Mouse (Mus musculus): ENCODE results near the gene Slc8a1. TPM values are rescaled to one million over a fixed set of nuclear protein-coding genes. Genes with fewer than 3 reads are reported as not detected.

Gene Slc8a1
- total and polyA plus RNA-seq, 2 experiments, result 0.27 to 3.8 TPM

DNA sequence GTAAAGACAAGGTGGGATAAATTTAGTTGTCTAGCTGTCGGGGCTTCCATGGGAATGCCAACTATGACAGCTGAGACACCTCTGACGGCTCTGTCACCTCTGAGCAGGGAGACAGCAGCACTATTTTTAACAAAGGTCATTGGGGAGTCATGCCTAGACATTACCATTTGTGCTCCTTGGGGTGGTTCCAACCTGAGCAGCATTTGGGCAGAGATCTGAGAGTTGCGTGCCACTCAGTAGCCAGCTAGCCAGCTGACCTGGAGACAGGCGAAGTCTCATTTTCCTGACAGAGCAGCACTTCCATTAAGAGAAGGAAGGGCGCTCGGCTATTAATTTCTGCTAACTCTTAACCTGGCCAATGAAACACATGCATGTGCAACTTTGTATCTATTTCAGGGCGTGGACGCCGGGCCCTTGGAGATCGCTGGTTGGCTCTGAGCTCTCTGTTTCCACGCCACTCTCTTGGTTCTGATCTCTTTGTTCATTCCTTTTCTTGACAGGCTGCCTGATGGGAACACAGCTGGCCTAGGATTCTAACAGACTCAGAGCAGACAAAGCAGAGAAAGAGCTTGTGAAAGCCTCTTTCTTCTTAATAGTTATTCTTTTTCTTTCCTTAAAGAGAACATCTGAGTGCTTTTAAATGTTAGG lies 256.2 kb downstream of the Slc8a1 start:
- TF ChIP-seq CTCF (IDR thresholded peaks at IDR 0.05; ENCODE audit: low read depth, low read length), result no peak
- no peak for TF ChIP-seq POLR2A (IDR thresholded peaks at IDR 0.05; ENCODE audit: extremely low read depth, insufficient read depth, low read length)
- Histone ChIP-seq H3K4me1 (ENCODE audit: control insufficient read depth, insufficient read depth, low read length) (no peaks in the 10 kb centered on the region), H3K9ac (ENCODE audit: low read depth, low read length) (no peak overlapping the region), H3K79me2 (ENCODE audit: control insufficient read depth, insufficient read depth, low read length) (no peaks in the 10 kb centered on the region), H3K36me3 (ENCODE audit: control insufficient read depth, insufficient read depth, low read length) (no peaks in the 10 kb centered on the region), H3K27ac (replicated peaks; ENCODE audit: insufficient read depth, low read depth, low read length) (no peak overlapping the region), H3K27me3 (ENCODE audit: control insufficient read depth, insufficient read depth, low read length) (no peaks in the 10 kb centered on the region), H3K4me3 (ENCODE audit: insufficient read depth, low read depth, low read length) (no peak overlapping the region)
- WGBS, result 85% methylated on average over 11 of the region's 11 CpGs
- DNase-seq (ENCODE audit: extremely low read depth, low read depth, low spot score), result peak; percentile 30

DNA sequence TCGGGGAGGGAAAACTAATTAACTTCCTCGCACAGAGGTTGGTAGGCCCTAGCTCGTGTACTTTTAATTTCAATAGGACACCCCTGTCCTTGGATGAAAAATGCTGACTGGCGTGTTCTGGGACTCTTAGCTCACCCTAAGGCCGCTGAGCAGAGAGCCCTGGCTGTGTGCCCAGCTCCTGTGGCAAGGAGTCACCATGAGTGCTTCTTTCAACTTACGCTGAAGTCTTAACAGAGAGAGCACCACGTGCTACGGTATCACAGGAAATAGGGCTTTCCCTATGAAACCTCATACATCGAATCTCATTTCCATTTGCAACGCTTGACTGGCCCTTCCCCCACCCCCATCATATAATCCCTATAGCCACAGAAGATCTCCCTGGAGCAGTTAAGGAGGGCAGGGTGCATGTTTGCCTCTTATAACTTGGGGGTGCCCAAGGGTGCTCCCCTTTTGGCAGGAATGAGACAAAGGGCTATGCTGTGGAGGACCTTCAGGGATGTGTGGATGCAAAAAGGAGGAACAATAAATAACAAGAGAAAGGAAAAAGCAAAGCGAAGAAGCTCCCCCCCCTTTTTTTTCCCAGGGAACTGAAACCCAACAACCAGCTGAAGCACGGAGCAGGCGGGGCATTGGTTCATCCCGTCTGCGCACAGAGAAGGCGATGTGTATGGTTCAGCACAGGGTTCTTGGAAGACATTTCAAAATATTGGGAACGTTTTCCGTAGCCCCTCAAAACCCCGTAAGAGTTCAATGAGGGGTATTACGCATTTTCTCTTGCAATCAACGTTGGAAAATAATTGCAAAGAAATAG lies 257.6 kb downstream of the Slc8a1 start:
- H3K36me3 ChIP-seq (ENCODE audit: control insufficient read depth, insufficient read depth, low read length), result no peaks in the 10 kb centered on the region
- peak; percentile 17 for DNase-seq (ENCODE audit: extremely low read depth, low read depth, low spot score)
- H3K9ac ChIP-seq (ENCODE audit: low read depth, low read length), result no peak overlapping the region
- H3K27me3 ChIP-seq (ENCODE audit: control insufficient read depth, insufficient read depth, low read length), result no peaks in the 10 kb centered on the region
- no peaks in the 10 kb centered on the region for H3K79me2 ChIP-seq (ENCODE audit: control insufficient read depth, insufficient read depth, low read length)
- WGBS, result 78% methylated on average over 21 of the region's 21 CpGs
- H3K27ac ChIP-seq (replicated peaks; ENCODE audit: insufficient read depth, low read depth, low read length), result no peak overlapping the region
- no peak overlapping the region for H3K4me3 ChIP-seq (ENCODE audit: insufficient read depth, low read depth, low read length)
- no peaks in the 10 kb centered on the region for H3K4me1 ChIP-seq (ENCODE audit: control insufficient read depth, insufficient read depth, low read length)
- TF ChIP-seq CTCF (IDR thresholded peaks at IDR 0.05; ENCODE audit: low read depth, low read length) (no peak), POLR2A (IDR thresholded peaks at IDR 0.05; ENCODE audit: extremely low read depth, insufficient read depth, low read length) (no peak)

DNA sequence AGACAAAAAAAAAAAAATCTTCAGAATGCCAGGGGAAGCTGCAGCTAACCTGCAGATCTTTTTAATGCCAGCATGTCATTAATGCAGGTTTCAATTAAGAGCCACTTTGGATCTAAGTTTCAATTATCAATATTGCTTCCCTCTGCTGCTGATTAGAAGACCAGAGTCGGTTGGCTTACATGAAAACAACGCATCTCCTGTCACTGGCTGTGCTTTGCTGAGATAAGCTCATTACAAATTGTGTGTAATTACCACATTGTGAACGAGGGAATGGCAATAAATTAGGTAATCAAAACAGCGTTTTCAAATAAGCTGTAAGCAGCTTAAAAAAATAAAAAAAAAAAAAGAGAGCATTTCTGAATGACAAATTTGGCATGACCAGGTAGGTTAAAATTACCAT lies 258.4 kb downstream of the Slc8a1 start:
- DNase-seq (ENCODE audit: extremely low read depth, low read depth, low spot score), result no peak
- 71% methylated on average over 4 of the region's 4 CpGs for WGBS
- Histone ChIP-seq H3K79me2 (ENCODE audit: control insufficient read depth, insufficient read depth, low read length) (no peaks in the 10 kb centered on the region), H3K4me3 (ENCODE audit: insufficient read depth, low read depth, low read length) (no peak overlapping the region), H3K4me1 (ENCODE audit: control insufficient read depth, insufficient read depth, low read length) (no peaks in the 10 kb centered on the region), H3K36me3 (ENCODE audit: control insufficient read depth, insufficient read depth, low read length) (no peaks in the 10 kb centered on the region), H3K27ac (replicated peaks; ENCODE audit: insufficient read depth, low read depth, low read length) (no peak overlapping the region), H3K27me3 (ENCODE audit: control insufficient read depth, insufficient read depth, low read length) (no peaks in the 10 kb centered on the region), H3K9ac (ENCODE audit: low read depth, low read length) (no peak overlapping the region)
- TF ChIP-seq POLR2A (IDR thresholded peaks at IDR 0.05; ENCODE audit: extremely low read depth, insufficient read depth, low read length) (no peak), CTCF (IDR thresholded peaks at IDR 0.05; ENCODE audit: low read depth, low read length) (no peak)

DNA sequence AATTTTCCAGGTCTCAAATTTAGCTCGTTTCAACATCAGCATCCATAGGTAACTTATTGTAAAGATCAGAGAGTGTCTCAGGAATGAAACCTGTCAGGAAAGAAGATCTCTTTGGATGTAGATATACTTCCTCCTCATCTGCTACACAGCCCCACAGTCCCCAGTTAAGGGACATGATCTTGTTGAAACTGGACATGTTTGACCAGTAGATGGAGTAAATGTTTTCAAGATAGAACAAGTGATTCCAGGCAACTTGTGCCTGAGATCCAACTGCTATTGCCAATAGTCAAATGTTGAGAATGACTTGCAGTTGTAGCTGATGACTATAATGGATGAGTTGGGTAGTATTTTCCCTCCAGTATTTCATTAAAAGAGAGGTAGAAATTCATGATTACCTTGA lies 260.8 kb downstream of the Slc8a1 start:
- no peaks in the 10 kb centered on the region for H3K4me1 ChIP-seq (ENCODE audit: control insufficient read depth, insufficient read depth, low read length)
- WGBS, result 58% methylated on average over 1 of the region's 1 CpGs
- no peak overlapping the region for H3K9ac ChIP-seq (ENCODE audit: low read depth, low read length)
- no peak overlapping the region for H3K27ac ChIP-seq (replicated peaks; ENCODE audit: insufficient read depth, low read depth, low read length)
- H3K36me3 ChIP-seq (ENCODE audit: control insufficient read depth, insufficient read depth, low read length), result no peaks in the 10 kb centered on the region
- TF ChIP-seq CTCF (IDR thresholded peaks at IDR 0.05; ENCODE audit: low read depth, low read length), result no peak
- TF ChIP-seq POLR2A (IDR thresholded peaks at IDR 0.05; ENCODE audit: extremely low read depth, insufficient read depth, low read length), result no peak
- no peaks in the 10 kb centered on the region for H3K79me2 ChIP-seq (ENCODE audit: control insufficient read depth, insufficient read depth, low read length)
- H3K4me3 ChIP-seq (ENCODE audit: insufficient read depth, low read depth, low read length), result no peak overlapping the region
- DNase-seq (ENCODE audit: extremely low read depth, low read depth, low spot score), result peak; percentile 8
- no peaks in the 10 kb centered on the region for H3K27me3 ChIP-seq (ENCODE audit: control insufficient read depth, insufficient read depth, low read length)

DNA sequence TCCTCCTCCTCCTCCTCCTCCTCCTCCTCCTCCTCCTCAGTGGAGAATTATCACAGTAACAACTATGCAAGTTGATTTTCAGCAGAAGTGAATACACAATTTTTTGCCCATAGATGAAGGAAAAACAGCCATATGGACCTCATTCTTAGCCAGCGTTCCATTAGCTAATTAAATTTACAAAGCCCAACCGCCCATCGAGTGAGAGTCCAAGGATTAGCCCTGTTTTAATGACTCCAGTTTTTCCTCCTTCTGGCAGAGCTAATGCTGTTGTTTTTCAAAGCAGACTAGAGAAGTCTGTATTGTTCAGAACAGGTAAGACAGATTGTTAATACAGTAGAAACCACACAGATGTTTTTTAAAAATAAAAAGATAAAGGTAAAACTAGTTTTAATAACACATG lies 264.8 kb downstream of the Slc8a1 start:
- Histone ChIP-seq H3K36me3 (ENCODE audit: control insufficient read depth, insufficient read depth, low read length) (no peaks in the 10 kb centered on the region), H3K4me3 (ENCODE audit: insufficient read depth, low read depth, low read length) (no peak overlapping the region), H3K4me1 (ENCODE audit: control insufficient read depth, insufficient read depth, low read length) (no peaks in the 10 kb centered on the region), H3K27me3 (ENCODE audit: control insufficient read depth, insufficient read depth, low read length) (no peaks in the 10 kb centered on the region), H3K9ac (ENCODE audit: low read depth, low read length) (no peak overlapping the region), H3K27ac (replicated peaks; ENCODE audit: insufficient read depth, low read depth, low read length) (no peak overlapping the region), H3K79me2 (ENCODE audit: control insufficient read depth, insufficient read depth, low read length) (no peaks in the 10 kb centered on the region)
- 83% methylated on average over 3 of the region's 3 CpGs for WGBS
- TF ChIP-seq CTCF (IDR thresholded peaks at IDR 0.05; ENCODE audit: low read depth, low read length) (no peak), POLR2A (IDR thresholded peaks at IDR 0.05; ENCODE audit: extremely low read depth, insufficient read depth, low read length) (no peak)
- DNase-seq (ENCODE audit: extremely low read depth, low read depth, low spot score), result no peak

DNA sequence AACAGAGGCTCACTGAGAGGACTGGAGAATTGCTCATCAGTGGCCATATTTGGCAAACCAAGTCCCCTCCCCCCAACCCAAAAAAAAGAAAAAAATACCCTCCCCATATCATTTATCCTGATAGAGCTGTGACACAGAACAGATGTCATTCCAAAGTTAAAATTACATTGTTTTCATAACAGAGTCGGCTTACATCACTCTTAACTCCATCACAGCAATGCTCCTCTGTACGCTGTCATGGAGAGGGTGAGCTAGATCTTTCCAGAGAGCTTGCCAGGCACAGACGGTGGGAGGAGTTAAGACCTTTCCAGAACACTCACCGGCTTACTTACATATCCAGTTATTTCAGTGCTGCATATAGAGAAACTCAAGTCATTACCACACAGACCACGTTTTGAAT lies 269.2 kb downstream of the Slc8a1 start:
- DNase-seq (ENCODE audit: extremely low read depth, low read depth, low spot score), result no peak
- TF ChIP-seq CTCF (IDR thresholded peaks at IDR 0.05; ENCODE audit: low read depth, low read length) (no peak), POLR2A (IDR thresholded peaks at IDR 0.05; ENCODE audit: extremely low read depth, insufficient read depth, low read length) (no peak)
- Histone ChIP-seq H3K4me3 (ENCODE audit: insufficient read depth, low read depth, low read length) (no peak overlapping the region), H3K9ac (ENCODE audit: low read depth, low read length) (no peak overlapping the region), H3K27ac (replicated peaks; ENCODE audit: insufficient read depth, low read depth, low read length) (no peak overlapping the region), H3K27me3 (ENCODE audit: control insufficient read depth, insufficient read depth, low read length) (no peaks in the 10 kb centered on the region), H3K79me2 (ENCODE audit: control insufficient read depth, insufficient read depth, low read length) (no peaks in the 10 kb centered on the region), H3K36me3 (ENCODE audit: control insufficient read depth, insufficient read depth, low read length) (no peaks in the 10 kb centered on the region), H3K4me1 (ENCODE audit: control insufficient read depth, insufficient read depth, low read length) (no peaks in the 10 kb centered on the region)
- WGBS, result 84% methylated on average over 5 of the region's 5 CpGs
